Mouse (Mus musculus) hindbrain, postnatal 0 days (tissue): ENCODE measurements at regions not wholly inside any gene's neighbourhood (a gene's known extent, or its start where the extent isn't known, plus 50 kb on each side); places are given as distances from the start of the nearest gene placed in this dataset.

Source experiments
- ATAC-seq: fragments of 200-750 bp; cut with Nextera tagmentation; 2 replicates; pipeline ENCODE4 v1.8.0; 2017; ENCODE audit warnings: mild to moderate bottlenecking, moderate TSS enrichment, moderate library complexity
- DNase-seq: peaks from one replicate; pipeline ENCODE4 v3.0.0-alpha.2; 2015; ENCODE audit warnings: low spot score
- H3K27ac ChIP-seq: fragments of 300-500 bp; sonication (generic); 2 replicates; pipeline ENCODE4 v1.5.1; 2014; ENCODE audit warnings: mild to moderate bottlenecking
- H3K27me3 ChIP-seq: fragments of 300-500 bp; sonication (generic); 2 replicates; pipeline ENCODE4 v1.6.1; 2014; ENCODE audit warnings: low read length, mixed read lengths; ENCODE audit not compliant: insufficient read depth
- H3K36me3 ChIP-seq: fragments of 300-500 bp; sonication (generic); 2 replicates; pipeline ENCODE4 v1.6.1; 2014; ENCODE audit warnings: low read length, mixed read lengths; ENCODE audit not compliant: insufficient read depth
- H3K4me1 ChIP-seq: fragments of 300-500 bp; sonication (generic); 2 replicates; pipeline ENCODE4 v1.6.1; 2014; ENCODE audit warnings: antibody characterized with exemption, low read length, mixed read lengths; ENCODE audit not compliant: insufficient read depth
- H3K4me2 ChIP-seq: fragments of 300-500 bp; sonication (generic); 2 replicates; pipeline ENCODE4 v1.6.1; 2014; ENCODE audit warnings: low read depth, mild to moderate bottlenecking, low read length, moderate library complexity, mixed read lengths
- H3K4me3 ChIP-seq: fragments of 300-500 bp; sonication (generic); 2 replicates; pipeline ENCODE4 v1.5.1; 2014; ENCODE audit warnings: low read length
- H3K9ac ChIP-seq: fragments of 300-500 bp; sonication (generic); replicated peaks from 2 replicates; pipeline ENCODE4 v1.6.1; 2014; ENCODE audit warnings: mild to moderate bottlenecking, low read length, moderate library complexity, mixed read lengths
- H3K9me3 ChIP-seq: fragments of 300-500 bp; sonication (generic); 2 replicates; pipeline ENCODE4 v1.6.1; 2016; ENCODE audit warnings: low read length, mixed read lengths
- CTCF ChIP-seq: IDR thresholded peaks from 2 replicates; pipeline ENCODE4 v1.5.1; 2016; ENCODE audit warnings: antibody characterized with exemption, control low read depth, low read depth
- WGBS: fragments of 180-500 bp; shearing (Covaris S2); extraction: QIAGEN DNeasy Blood & Tissue Kit; methylation state at CpG from one replicate; pipeline ENCODE4 v1.1.7; 2014; 5-methylcytosine and 5-hydroxymethylcytosine counted together

DNA sequence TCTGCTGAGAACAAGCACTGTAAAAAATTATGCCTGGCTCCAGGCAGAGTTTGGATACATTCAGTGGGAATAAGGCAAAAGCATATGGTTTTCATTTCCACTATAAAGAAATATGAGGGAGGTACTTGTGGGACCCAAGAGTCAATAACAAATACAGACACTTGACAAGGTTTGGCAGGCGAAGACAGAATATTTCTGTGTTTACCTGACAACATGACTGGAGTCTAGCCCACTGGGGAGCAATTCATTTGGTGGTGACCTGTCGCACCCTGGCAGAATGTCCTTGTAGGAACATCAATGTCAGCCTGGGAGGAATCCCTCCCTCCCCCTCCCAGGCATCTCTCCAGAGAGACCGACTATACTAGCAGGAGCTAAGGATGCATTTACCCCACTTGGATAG is 276.8 kb downstream of the Maf start:
- H3K36me3 ChIP-seq, result no peaks in the 10 kb centered on the region
- H3K4me1 ChIP-seq, result 0 out of 2 replicates have a peak, but pooled peaks cover 4% of the 10 kb centered on the region
- no peak overlapping the region for H3K9ac ChIP-seq
- H3K9me3 ChIP-seq, result no peaks in the 10 kb centered on the region
- no peak overlapping the region for H3K4me2 ChIP-seq
- H3K4me3 ChIP-seq, result no peak overlapping the region
- no peak for DNase-seq
- no peak for TF ChIP-seq CTCF
- H3K27ac ChIP-seq, result no peak overlapping the region
- no peaks in the 10 kb centered on the region for H3K27me3 ChIP-seq
- ATAC-seq, result no peak
- 52% methylated on average over 3 of the region's 3 CpGs for WGBS

DNA sequence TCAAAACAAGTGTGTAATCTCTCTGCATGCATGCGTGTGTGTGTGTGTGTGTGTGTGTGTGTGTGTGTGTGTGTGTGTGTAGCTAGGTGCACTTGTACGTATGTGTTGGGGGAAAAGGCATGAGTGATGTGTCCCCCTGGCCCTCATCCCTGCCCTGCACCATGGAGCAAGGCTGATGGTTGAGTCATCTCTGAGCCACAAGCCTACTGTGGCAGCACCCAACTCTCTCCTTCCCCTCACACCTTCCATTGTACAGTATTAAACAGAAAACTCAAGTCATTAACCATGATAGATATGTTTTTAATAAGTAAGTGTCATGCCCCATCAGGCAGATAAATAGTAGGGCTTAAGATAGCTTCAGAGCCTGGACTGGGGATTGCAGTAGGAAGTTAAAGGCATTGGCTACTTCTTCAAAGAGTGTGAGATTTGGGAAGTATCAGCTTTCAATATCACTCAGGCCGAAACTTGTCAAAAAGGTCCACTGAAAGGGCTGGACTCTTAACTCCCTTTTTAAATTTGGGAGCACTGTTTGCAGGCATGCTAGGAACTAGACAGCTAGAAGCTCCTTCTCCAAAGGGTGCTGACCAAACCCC is 278.2 kb downstream of the Maf start:
- Histone ChIP-seq H3K4me2 (no peak overlapping the region), H3K27ac (no peak overlapping the region), H3K4me3 (no peak overlapping the region), H3K9ac (no peak overlapping the region), H3K9me3 (no peaks in the 10 kb centered on the region), H3K27me3 (no peaks in the 10 kb centered on the region), H3K4me1 (0 out of 2 replicates have a peak, but pooled peaks cover 4% of the 10 kb centered on the region), H3K36me3 (no peaks in the 10 kb centered on the region)
- TF ChIP-seq CTCF, result no peak
- no peak for DNase-seq
- WGBS, result 81% methylated on average over 3 of the region's 3 CpGs
- ATAC-seq, result no peak

DNA sequence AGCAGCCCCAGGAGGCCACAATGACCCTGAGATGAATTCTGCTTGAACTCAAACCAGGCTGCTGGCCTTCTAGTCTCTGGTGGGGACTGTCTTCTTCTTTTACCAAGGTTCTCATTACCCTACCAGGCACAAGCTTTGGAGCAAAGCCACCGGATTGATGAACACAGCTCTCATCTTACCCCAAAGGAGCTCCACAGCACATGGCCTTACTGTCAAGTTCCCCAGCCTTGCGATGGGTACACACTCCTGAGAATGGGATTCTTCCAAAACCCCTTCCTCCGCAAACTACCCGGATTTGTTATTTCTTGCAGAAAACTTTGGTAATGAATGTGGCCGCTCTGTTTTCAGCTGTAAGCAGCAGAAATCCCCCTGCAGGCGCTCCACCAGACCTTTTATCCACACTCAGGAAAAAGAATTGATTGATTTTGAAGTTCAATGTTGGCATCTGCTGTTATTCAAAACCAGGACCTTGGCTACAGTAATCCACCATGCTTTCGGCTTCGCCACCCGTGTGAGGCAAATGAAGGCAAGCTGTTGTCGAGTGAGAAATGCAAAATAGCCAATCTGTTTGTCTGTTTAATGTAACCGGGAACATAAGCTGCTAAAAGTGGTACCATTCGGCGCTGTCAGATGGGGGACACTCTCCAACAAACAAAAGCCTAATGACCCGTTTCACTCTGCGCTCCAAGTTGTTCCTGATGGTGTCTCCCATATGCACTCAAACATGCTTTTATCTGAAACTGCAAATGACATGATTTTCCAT is 278.9 kb downstream of the Maf start:
- Histone ChIP-seq H3K4me2 (no peak overlapping the region), H3K9me3 (no peaks in the 10 kb centered on the region), H3K27ac (no peak overlapping the region), H3K36me3 (no peaks in the 10 kb centered on the region), H3K4me3 (no peak overlapping the region), H3K4me1 (0 out of 2 replicates have a peak, but pooled peaks cover 4% of the 10 kb centered on the region), H3K27me3 (no peaks in the 10 kb centered on the region), H3K9ac (no peak overlapping the region)
- TF ChIP-seq CTCF, result no peak
- DNase-seq, result peak; percentile 49
- ATAC-seq, result 0 out of 2 replicates have a peak, but pooled peaks have one; percentile 38
- 60% methylated on average over 15 of the region's 15 CpGs for WGBS

DNA sequence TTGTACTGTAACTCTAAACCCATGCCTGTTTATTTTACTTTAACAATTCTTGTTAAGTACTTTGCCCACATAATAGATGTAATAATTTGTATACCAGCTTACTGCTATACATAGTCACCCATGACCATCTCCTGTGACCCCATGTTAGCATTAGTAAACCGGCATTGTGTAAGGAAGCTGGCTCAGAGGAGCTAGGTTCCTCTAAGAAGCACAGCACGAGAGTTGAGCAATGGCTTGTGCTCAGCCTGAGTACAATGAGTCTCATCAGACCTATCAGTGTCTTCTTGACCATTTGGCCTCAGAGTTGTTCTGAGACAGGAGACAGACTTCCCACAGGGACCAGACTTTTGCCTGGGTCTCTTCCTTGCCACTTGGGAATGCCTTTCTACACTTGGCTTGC is 279.6 kb downstream of the Maf start:
- Histone ChIP-seq H3K27ac (no peak overlapping the region), H3K4me3 (no peak overlapping the region), H3K4me2 (no peak overlapping the region), H3K27me3 (no peaks in the 10 kb centered on the region), H3K9me3 (no peaks in the 10 kb centered on the region), H3K9ac (no peak overlapping the region), H3K4me1 (0 out of 2 replicates have a peak, but pooled peaks cover 4% of the 10 kb centered on the region), H3K36me3 (no peaks in the 10 kb centered on the region)
- TF ChIP-seq CTCF, result no peak
- DNase-seq, result no peak
- 84% methylated on average over 2 of the region's 2 CpGs for WGBS
- no peak for ATAC-seq

DNA sequence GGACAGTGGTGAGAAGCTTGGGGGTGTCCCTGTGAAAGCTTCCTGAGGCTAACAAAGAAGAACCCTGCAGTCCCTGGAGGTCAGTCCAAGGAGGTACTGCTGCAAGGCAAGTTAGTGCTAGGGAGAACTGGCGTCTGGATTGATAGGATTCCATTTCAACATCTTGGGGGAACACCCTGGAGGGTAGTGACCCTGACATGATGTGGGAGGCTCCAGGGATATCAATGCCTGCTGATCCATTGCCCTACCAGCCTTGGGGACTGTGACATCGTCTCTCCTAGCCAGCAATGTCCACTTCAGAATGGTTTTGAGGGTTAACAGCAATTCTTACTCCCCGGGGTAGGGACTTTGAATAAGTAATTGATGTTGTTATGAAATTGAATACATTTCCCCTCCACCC is 280.1 kb downstream of the Maf start:
- 0 out of 2 replicates have a peak, but pooled peaks cover under 1% of the 10 kb centered on the region for H3K4me1 ChIP-seq
- no peaks in the 10 kb centered on the region for H3K9me3 ChIP-seq
- TF ChIP-seq CTCF, result no peak
- no peaks in the 10 kb centered on the region for H3K36me3 ChIP-seq
- no peak for ATAC-seq
- DNase-seq, result no peak
- H3K4me2 ChIP-seq, result no peak overlapping the region
- H3K27ac ChIP-seq, result no peak overlapping the region
- H3K4me3 ChIP-seq, result no peak overlapping the region
- WGBS, result 64% methylated on average over 3 of the region's 3 CpGs
- no peak overlapping the region for H3K9ac ChIP-seq
- H3K27me3 ChIP-seq, result no peaks in the 10 kb centered on the region

DNA sequence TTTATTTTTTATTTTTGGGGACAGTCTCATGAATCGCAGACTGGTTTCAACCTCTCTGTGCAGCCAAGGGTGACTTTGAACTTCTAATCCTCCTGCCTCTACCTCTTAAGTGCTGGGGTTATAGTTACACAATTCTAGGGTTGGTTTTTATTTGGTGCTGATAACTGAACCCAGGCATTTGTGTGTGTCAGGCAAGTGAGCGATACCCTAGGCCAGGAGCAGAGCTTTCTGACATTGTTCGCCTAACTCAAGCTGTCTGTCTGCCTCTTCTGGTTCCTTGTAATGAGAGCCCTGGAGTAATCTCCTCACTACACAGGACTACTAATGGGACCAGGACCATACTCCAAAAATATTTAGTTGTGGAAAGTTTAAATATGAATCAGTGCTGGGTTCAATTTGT is 281.1 kb downstream of the Maf start:
- H3K27me3 ChIP-seq, result no peaks in the 10 kb centered on the region
- ATAC-seq (no peak), DNase-seq (no peak)
- H3K9me3 ChIP-seq, result no peaks in the 10 kb centered on the region
- H3K36me3 ChIP-seq, result no peaks in the 10 kb centered on the region
- 92% methylated on average over 3 of the region's 3 CpGs for WGBS
- no peak for TF ChIP-seq CTCF
- H3K4me2 ChIP-seq, result no peak overlapping the region
- H3K27ac ChIP-seq, result no peak overlapping the region
- H3K4me1 ChIP-seq, result no peaks in the 10 kb centered on the region
- H3K4me3 ChIP-seq, result no peak overlapping the region
- H3K9ac ChIP-seq, result no peak overlapping the region

DNA sequence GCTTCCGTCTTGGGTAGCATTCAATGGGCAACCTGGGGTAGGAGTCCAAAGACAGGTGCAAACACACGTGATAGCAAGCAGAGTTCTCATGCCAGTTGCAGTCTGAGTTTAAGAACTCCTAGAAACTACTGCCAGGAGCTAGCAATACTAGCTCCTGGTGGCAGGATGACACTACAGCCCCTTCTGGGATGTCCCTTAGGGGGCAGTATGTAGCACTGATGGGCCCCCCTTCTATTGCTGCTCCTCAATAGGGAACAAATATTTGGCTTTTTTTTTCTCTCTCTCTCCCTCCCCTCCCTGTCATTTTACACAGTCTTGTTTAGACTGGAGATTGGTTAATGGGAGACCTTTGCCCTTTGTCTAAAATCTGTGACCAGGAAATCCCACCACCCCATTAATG is 282.2 kb downstream of the Maf start:
- DNase-seq (no peak), ATAC-seq (no peak)
- peak; percentile 45; the same call in 1 of the 2 replicates for TF ChIP-seq CTCF
- H3K27ac ChIP-seq, result no peak overlapping the region
- no peak overlapping the region for H3K9ac ChIP-seq
- H3K4me2 ChIP-seq, result no peak overlapping the region
- no peaks in the 10 kb centered on the region for H3K36me3 ChIP-seq
- H3K4me3 ChIP-seq, result no peak overlapping the region
- no peaks in the 10 kb centered on the region for H3K27me3 ChIP-seq
- no peaks in the 10 kb centered on the region for H3K4me1 ChIP-seq
- 64% methylated on average over 2 of the region's 2 CpGs for WGBS
- no peaks in the 10 kb centered on the region for H3K9me3 ChIP-seq
